Mouse (Mus musculus) hindbrain, embryonic 10.5 days (tissue): ENCODE data around the gene Cntn1. TPM values are rescaled to one million over a fixed set of nuclear protein-coding genes. Genes with fewer than 3 reads are reported as not detected.
A peak's percentile ranks its signal among the peaks of the same experiment; 100 is the strongest.

Source experiments
- DNase-seq: peaks from one replicate; pipeline ENCODE4 v3.0.0-alpha.2; 2017; ENCODE audit warnings: low spot score
- H3K27ac ChIP-seq: fragments of 300-500 bp; sonication (generic); 2 replicates; pipeline ENCODE4 v1.5.1; 2016; ENCODE audit warnings: mild to moderate bottlenecking, moderate library complexity
- H3K27me3 ChIP-seq: fragments of 300-500 bp; sonication (generic); 2 replicates; pipeline ENCODE4 v1.6.1; 2016; ENCODE audit warnings: mild to moderate bottlenecking; ENCODE audit not compliant: poor library complexity, insufficient read depth, severe bottlenecking
- H3K36me3 ChIP-seq: fragments of 300-500 bp; sonication (generic); 2 replicates; pipeline ENCODE4 v1.6.1; 2016; ENCODE audit warnings: mild to moderate bottlenecking, moderate library complexity
- H3K4me1 ChIP-seq: fragments of 300-500 bp; sonication (generic); replicated peaks from 2 replicates; pipeline ENCODE4 v1.6.1; 2016; ENCODE audit warnings: mild to moderate bottlenecking
- H3K4me3 ChIP-seq: fragments of 300-500 bp; sonication (generic); 2 replicates; pipeline ENCODE4 v1.5.1; 2016; ENCODE audit warnings: mild to moderate bottlenecking, moderate library complexity
- H3K9me3 ChIP-seq: fragments of 300-500 bp; sonication (generic); 2 replicates; pipeline ENCODE4 v1.6.1; 2016; ENCODE audit warnings: mild to moderate bottlenecking, moderate library complexity
- WGBS: fragments of 180-500 bp; shearing (Covaris S2); methylation state at CpG from one replicate; pipeline ENCODE4 v1.1.7; 2016; 5-methylcytosine and 5-hydroxymethylcytosine counted together
- polyA plus RNA-seq: library from polyadenylated mRNA; unstranded; fragments of >200 nt; fragmentation: Nextera tagmentation; extraction: Ambion mirVana; gene quantifications from 2 replicates; pipeline ENCODE4 v1.2.1, GENCODE M21; 2016

The Cntn1 gene
- polyA plus RNA-seq = 3.7 and 4.4 TPM in 2 replicates

DNA sequence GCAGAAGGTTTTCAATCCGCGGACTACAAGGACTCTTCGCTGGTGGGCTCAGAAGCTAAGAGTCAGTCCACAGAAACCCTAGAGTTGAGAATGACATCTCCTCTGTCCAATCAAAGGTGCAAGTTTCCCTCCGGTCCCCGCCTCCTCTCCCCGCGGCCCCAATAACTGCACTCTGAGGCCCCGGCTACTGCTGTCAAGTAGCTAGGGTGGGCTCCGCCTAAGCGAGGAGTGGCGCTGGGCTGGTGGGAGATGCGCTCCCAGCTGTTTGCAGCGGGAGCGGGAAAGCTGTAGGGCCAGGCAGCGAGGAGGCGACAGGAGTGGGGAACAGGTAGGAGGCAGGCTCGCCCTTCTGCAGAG is at the start of gene Cntn1:
Gene Cntn1, plus strand, starts transcription at position 170 of the 357 bp plus-strand sequence.
- Histone ChIP-seq H3K9me3 (no peaks in the 10 kb centered on the region), H3K27ac (peak within 1 kb of the TSS; percentile 79), H3K36me3 (no peaks in the 10 kb centered on the region), H3K4me3 (peak within 1 kb of the TSS; percentile 74), H3K4me1 (peaks cover 18% of the 10 kb centered on the region), H3K27me3 (peaks cover 22% of the 10 kb centered on the region)
- DNase-seq = peak; percentile 87
- WGBS = under 1% methylated on average over 17 of the region's 17 CpGs

DNA sequence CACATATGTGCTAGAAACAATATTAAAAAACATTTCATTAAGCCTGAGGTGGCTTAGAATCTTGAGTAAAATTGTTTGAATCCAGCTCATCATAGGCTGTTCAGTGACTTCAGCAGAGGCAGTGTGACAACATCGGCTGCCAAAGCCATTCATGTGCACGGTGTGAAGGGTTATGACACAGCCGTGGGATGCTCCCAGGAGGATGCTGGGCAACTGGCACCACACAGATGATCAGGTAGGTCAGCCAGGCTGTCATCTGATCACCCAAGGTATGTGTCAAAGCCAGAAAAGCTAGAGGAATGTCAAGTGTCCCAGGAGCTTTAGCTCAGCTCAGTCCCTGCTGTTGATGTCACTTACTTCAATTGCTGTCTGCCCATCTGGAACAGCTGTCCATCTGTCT is 49.5 kb upstream of the Cntn1 start:
- no peaks in the 10 kb centered on the region for H3K4me1 ChIP-seq
- no peaks in the 10 kb centered on the region for H3K27me3 ChIP-seq
- WGBS = 69% methylated on average over 3 of the region's 3 CpGs
- no peak overlapping the region for H3K4me3 ChIP-seq
- no peaks in the 10 kb centered on the region for H3K36me3 ChIP-seq
- H3K27ac ChIP-seq = no peak overlapping the region
- DNase-seq = no peak
- H3K9me3 ChIP-seq = no peaks in the 10 kb centered on the region

GRCm38 (mm10) chr15:92012165-92013083 is 38.5 kb upstream of the Cntn1 start:
- H3K4me3 ChIP-seq = no peak overlapping the region
- no peak for DNase-seq
- no peaks in the 10 kb centered on the region for H3K4me1 ChIP-seq
- H3K9me3 ChIP-seq = no peaks in the 10 kb centered on the region
- no peak overlapping the region for H3K27ac ChIP-seq
- 86% methylated on average over 8 of the region's 8 CpGs for WGBS
- no peaks in the 10 kb centered on the region for H3K36me3 ChIP-seq
- H3K27me3 ChIP-seq = no peaks in the 10 kb centered on the region

DNA sequence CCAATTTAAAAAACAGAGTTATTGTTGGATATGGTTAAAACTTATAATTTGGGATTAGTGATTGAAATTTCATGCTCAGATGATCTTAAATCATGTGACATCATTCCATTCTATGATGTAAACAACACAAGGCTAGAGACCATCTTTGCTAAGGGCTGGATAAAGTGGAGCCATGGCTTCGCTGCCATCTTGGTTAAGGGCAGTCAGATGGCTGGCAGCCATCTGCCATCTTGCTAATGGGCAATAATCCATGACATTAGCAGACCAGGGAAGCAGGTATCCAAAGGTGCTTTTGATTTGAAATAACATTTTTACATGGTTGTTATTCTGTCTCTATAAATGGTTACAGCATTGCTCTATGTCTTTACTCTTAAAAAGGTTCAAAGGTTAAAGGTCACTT is 16.9 kb upstream of the Cntn1 start:
- 0 out of 2 replicates have a peak, but pooled peaks cover 7% of the 10 kb centered on the region for H3K9me3 ChIP-seq
- DNase-seq = no peak
- H3K27me3 ChIP-seq = no peaks in the 10 kb centered on the region
- H3K27ac ChIP-seq = no peak overlapping the region
- no peak overlapping the region for H3K4me3 ChIP-seq
- no peaks in the 10 kb centered on the region for H3K36me3 ChIP-seq
- H3K4me1 ChIP-seq = no peaks in the 10 kb centered on the region
- WGBS = 89% methylated on average over 1 of the region's 1 CpGs

DNA sequence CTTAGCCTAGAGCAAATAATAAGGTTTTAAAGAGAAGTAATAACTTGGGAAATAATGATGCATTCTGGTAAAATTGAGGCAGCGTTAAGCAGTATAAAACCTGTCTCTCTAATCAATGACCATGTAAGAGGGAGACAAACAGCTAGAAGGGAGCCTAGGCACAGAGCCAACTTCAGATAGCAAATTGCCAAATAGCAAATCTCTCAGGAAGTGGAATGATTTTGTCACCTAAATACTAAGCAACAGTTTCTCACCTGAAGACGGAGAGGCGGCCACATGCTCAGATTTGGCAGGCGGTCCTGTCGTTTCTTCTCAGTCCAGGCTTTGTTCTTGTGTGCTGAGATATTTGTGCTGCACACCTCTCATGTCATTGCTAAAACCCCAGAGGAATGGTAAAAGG is 8.4 kb upstream of the Cntn1 start:
- no peaks in the 10 kb centered on the region for H3K9me3 ChIP-seq
- no peaks in the 10 kb centered on the region for H3K27me3 ChIP-seq
- H3K4me3 ChIP-seq = no peak overlapping the region
- WGBS = 91% methylated on average over 5 of the region's 5 CpGs
- H3K27ac ChIP-seq = no peak overlapping the region
- no peaks in the 10 kb centered on the region for H3K36me3 ChIP-seq
- no peak for DNase-seq
- H3K4me1 ChIP-seq = no peaks in the 10 kb centered on the region

DNA sequence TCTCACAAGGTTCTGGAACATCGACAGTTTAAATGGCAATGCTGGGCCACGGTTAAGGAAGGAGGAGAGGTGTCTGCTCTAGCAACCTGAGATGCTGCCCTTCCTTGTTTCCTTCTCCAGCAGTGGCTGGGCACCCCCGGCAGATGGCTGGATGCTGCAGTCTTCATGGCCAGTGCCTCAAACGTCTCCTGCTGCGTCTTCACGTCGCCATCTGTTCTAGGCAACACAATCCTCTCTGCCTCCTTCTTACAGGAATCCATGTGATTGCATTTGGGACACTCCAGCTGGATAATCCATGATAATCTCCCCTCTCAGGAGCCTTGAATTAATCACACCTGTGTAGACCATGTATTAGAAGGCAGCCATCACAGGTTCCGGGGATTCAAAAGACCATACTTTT is 4.9 kb upstream of the Cntn1 start:
- H3K27ac ChIP-seq = no peak overlapping the region
- H3K4me1 ChIP-seq = peaks cover 5% of the 10 kb centered on the region; the same call in 1 of the 2 replicates
- WGBS = 89% methylated on average over 8 of the region's 8 CpGs

DNA sequence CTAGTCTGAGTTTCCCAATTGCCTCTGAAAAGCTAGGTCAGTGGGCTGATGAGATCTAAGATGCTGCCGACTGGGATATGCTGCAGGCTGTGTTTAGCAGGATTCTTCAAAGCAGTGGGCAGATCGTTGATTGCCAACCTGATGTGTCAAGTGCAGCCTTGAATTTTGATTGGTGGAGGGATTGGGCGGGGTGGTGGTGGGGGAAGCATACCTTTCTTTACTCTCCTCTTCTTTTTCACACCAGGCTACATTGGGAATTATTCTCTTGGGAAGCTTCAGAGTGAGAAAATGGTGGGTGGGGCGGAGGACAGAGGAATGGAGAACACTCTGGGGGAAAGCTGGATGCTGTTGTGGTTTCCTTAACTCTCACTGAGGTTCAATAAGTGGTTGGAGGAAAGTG is 2.9 kb upstream of the Cntn1 start:
- Histone ChIP-seq H3K36me3 (no peaks in the 10 kb centered on the region), H3K4me1 (peaks cover 18% of the 10 kb centered on the region), H3K27me3 (peaks cover 22% of the 10 kb centered on the region), H3K9me3 (no peaks in the 10 kb centered on the region), H3K4me3 (no peak overlapping the region), H3K27ac (no peak overlapping the region)
- WGBS = 74% methylated on average over 4 of the region's 4 CpGs
- DNase-seq = no peak

More for the DNA sequence above, 4.9 kb upstream of the Cntn1 start:
- H3K9me3 ChIP-seq = no peaks in the 10 kb centered on the region
- H3K4me3 ChIP-seq = no peak overlapping the region
- H3K27me3 ChIP-seq = peaks cover 9% of the 10 kb centered on the region
- DNase-seq = no peak
- no peaks in the 10 kb centered on the region for H3K36me3 ChIP-seq

- no peak overlapping the region for H3K27ac ChIP-seq
- H3K4me3 ChIP-seq = no peak overlapping the region
- 83% methylated on average over 4 of the region's 4 CpGs for WGBS
- H3K4me1 ChIP-seq = peaks cover 18% of the 10 kb centered on the region
- H3K27me3 ChIP-seq = peaks cover 22% of the 10 kb centered on the region
- no peak for DNase-seq
- H3K36me3 ChIP-seq = no peaks in the 10 kb centered on the region
- no peaks in the 10 kb centered on the region for H3K9me3 ChIP-seq
Measured at GRCm38 (mm10) chr15:92048531-92048930, 2.4 kb upstream of the Cntn1 start.

DNA sequence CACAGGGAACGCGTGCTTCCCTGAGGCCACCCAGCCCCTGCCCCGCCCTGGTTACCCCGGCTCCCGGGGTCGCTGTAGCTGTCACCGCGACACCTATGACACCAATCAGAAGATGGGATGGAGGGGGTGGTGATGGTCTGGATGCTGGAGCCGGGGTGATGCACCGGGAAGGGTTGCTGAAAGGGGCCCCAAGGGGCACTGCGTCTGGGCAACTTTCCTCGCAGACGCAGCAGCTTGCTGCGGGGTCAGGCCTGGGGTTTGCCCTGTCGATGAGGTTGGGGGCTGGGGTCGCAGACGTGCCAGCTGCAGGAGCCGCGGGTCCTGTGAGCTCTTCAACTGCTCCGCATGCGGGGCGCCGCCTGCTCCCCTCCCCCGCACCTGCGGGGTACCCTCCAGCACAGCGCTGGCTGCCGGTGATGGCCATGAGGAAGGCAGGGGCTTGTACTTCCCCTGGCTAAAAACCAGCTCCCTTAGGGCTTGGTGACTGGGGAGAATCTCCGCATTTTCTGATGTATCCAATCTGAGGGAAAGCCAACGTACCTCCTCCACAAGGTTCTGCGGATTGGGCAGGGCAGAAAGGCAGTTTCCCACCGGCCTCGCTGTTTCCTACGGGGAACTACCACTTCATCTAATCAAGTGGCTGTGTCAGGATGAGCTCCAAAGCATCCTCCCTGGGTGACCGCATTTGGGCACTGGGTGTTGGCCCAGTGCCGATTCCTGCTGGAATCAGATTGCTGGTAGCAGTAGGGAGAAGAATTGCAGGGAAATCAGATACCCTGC is 578 bp downstream of the Cntn1 start:
- H3K4me3 ChIP-seq = peak overlapping the region; percentile 74
- peaks cover 22% of the 10 kb centered on the region for H3K27me3 ChIP-seq
- H3K36me3 ChIP-seq = no peaks in the 10 kb centered on the region
- no peaks in the 10 kb centered on the region for H3K9me3 ChIP-seq
- peaks cover 18% of the 10 kb centered on the region for H3K4me1 ChIP-seq
- peak overlapping the region; percentile 79 for H3K27ac ChIP-seq
- under 1% methylated on average over 35 of the region's 35 CpGs for WGBS
- no peak for DNase-seq

DNA sequence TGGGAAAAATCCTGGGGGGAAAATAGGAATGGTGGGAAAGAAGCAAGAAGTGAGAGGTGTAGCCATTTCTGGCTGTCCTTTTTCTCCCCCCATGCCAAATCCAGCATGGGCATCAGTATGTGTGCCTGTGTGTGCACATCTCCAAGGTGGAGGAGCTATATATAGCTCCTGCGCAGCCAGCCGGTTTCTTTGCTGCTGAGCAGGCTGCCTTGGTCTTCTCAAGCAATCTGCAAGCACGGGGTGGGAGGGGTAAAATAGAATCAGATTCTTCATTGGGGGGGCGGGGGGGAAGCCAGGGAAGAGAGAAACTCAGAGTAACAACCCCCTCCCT is 1.1 kb downstream of the Cntn1 start:
- peak overlapping the region; percentile 74 for H3K4me3 ChIP-seq
- no peaks in the 10 kb centered on the region for H3K36me3 ChIP-seq
- peaks cover 22% of the 10 kb centered on the region for H3K27me3 ChIP-seq
- peak overlapping the region; percentile 79 for H3K27ac ChIP-seq
- no peaks in the 10 kb centered on the region for H3K9me3 ChIP-seq
- DNase-seq = peak; percentile 3
- H3K4me1 ChIP-seq = peaks cover 18% of the 10 kb centered on the region
- 25% methylated on average over 4 of the region's 4 CpGs for WGBS

DNA sequence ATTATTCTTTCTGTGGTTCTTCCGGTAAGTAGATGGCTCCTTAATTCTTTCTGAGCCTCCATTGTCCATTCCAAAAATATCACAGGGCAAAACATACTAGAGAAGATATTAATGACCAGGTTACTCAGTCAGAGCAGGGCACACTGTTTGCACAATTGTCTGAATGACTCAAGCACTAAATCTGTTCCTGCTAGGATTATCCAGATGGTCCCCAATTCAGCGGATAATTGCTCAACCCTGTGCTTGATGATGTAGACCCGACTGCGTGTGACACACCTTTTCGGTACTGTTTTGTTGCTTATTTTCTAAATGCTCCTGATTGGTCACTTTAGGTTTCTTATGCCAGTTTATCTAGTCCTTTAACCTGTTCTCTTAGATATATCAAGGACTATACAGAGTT is 6.6 kb downstream of the Cntn1 start:
- DNase-seq = no peak
- 92% methylated on average over 5 of the region's 5 CpGs for WGBS
- Histone ChIP-seq H3K27ac (no peak overlapping the region), H3K4me3 (no peak overlapping the region), H3K27me3 (peaks cover 1% of the 10 kb centered on the region; the same call in 1 of the 2 replicates), H3K36me3 (no peaks in the 10 kb centered on the region), H3K9me3 (no peaks in the 10 kb centered on the region), H3K4me1 (no peaks in the 10 kb centered on the region)

DNA sequence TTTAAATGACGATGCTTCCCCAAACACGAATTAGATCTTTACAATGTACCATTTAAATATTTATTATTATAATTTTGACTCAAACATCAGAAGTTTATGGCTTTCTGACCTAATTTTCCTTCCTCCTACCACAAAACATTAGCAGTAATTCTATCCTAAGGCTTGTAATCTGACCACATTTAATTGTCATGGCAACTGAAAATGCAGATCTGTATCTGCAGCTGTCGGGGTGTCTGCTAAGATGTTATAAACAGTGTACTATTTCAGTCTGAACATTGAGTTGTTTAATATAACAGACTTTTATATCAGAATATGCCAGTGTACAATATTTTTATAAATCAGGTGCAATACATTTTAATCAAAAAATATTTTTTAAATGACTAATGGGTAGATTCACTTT is 10.0 kb downstream of the Cntn1 start:
- H3K27me3 ChIP-seq = no peaks in the 10 kb centered on the region
- no peaks in the 10 kb centered on the region for H3K36me3 ChIP-seq
- H3K9me3 ChIP-seq = no peaks in the 10 kb centered on the region
- H3K4me1 ChIP-seq = no peaks in the 10 kb centered on the region
- DNase-seq = no peak
- no peak overlapping the region for H3K4me3 ChIP-seq
- WGBS = 86% methylated on average over 3 of the region's 3 CpGs
- no peak overlapping the region for H3K27ac ChIP-seq

GRCm38 (mm10) chr15:92079416-92079815 is 28.5 kb downstream of the Cntn1 start:
- H3K4me1 ChIP-seq = no peaks in the 10 kb centered on the region
- no peak overlapping the region for H3K4me3 ChIP-seq
- H3K27ac ChIP-seq = no peak overlapping the region
- H3K9me3 ChIP-seq = no peaks in the 10 kb centered on the region
- no peaks in the 10 kb centered on the region for H3K27me3 ChIP-seq
- WGBS = 87% methylated on average over 3 of the region's 3 CpGs
- no peaks in the 10 kb centered on the region for H3K36me3 ChIP-seq
- DNase-seq = no peak
